Mouse (Mus musculus) testis, adult 2 months (tissue): ENCODE measurements around the gene Shc1. TPM values are rescaled to one million over a fixed set of nuclear protein-coding genes. Genes with fewer than 3 reads are reported as not detected.

Experiments
- H3K27ac ChIP-seq: fragments of 200-500 bp; 2 replicates; pipeline ENCODE4 v1.5.1; 2012; ENCODE audit warnings: low read depth, low read length; ENCODE audit not compliant: control insufficient read depth, insufficient read depth
- H3K27me3 ChIP-seq: fragments of 200-500 bp; 2 replicates; pipeline ENCODE4 v1.6.1; 2012; ENCODE audit warnings: mild to moderate bottlenecking, low read length, moderate library complexity; ENCODE audit not compliant: control insufficient read depth, insufficient read depth
- H3K36me3 ChIP-seq: fragments of 200-500 bp; 2 replicates; pipeline ENCODE4 v1.6.1; 2012; ENCODE audit warnings: mild to moderate bottlenecking, low read length; ENCODE audit not compliant: control insufficient read depth, insufficient read depth
- H3K4me1 ChIP-seq: fragments of 200-500 bp; 2 replicates; pipeline ENCODE4 v1.6.1; 2012; ENCODE audit warnings: low read length; ENCODE audit not compliant: control insufficient read depth, insufficient read depth
- H3K4me3 ChIP-seq: fragments of 200-500 bp; 2 replicates; pipeline ENCODE4 v1.5.1; 2012; ENCODE audit warnings: low read depth, mild to moderate bottlenecking, low read length, moderate library complexity, mixed read lengths; ENCODE audit not compliant: control insufficient read depth
- CTCF ChIP-seq: fragments of 200-500 bp; IDR thresholded peaks from 2 replicates; pipeline ENCODE4 v1.5.1; 2012; ENCODE audit warnings: low read depth, mild to moderate bottlenecking, inconsistent platforms, low read length, moderate library complexity; ENCODE audit not compliant: control insufficient read depth, insufficient read depth, insufficient replicate concordance
- POLR2A ChIP-seq: fragments of 200-500 bp; IDR thresholded peaks from 2 replicates; pipeline ENCODE4 v1.6.1; 2012; ENCODE audit warnings: low read depth, mild to moderate bottlenecking, inconsistent platforms, low read length, moderate library complexity; ENCODE audit not compliant: control insufficient read depth
- polyA plus RNA-seq: library from polyadenylated mRNA; depleted of rRNA; stranded (reverse); fragments of >200 nt; gene quantifications from 2 replicates; pipeline ENCODE4 v1.2.3, GENCODE M21; 2012

The Shc1 gene
- polyA plus RNA-seq, 1 experiment = 17.3 TPM

DNA sequence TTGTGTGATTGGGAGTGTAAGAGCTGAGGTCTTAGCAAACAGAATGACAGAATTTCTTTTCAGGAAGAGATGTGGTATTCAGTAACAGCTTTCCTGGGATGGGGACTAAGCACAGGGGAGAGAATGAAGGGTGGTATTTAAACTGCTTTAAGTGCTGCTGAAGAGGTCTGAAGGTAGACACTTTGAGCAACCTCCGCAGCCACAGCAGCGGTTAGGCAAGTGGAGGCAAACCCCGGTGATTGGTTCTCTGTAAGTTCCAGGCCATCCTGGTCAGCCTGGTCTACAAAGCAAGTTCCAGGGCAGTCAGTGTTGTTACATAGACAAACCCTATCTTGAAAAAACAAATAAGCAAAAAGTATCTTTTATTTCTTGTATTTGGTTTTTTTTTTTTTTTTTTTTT, 1.7 kb downstream of the Shc1 start:
- TF ChIP-seq POLR2A (no peak), CTCF (no peak)
- Histone ChIP-seq H3K36me3 (no peaks in the 10 kb centered on the region; the same call in none of the 2 replicates), H3K4me3 (peak overlapping the region; percentile 94), H3K27ac (peak overlapping the region; percentile 95), H3K27me3 (no peaks in the 10 kb centered on the region), H3K4me1 (peaks cover 24% of the 10 kb centered on the region)

- H3K4me3 ChIP-seq = no peak overlapping the region
- H3K4me1 ChIP-seq = peaks cover 24% of the 10 kb centered on the region
Measured at GRCm38 (mm10) chr3:89420421-89420820, 2.2 kb downstream of the Shc1 start.

GRCm38 (mm10) chr3:89421002-89421774, 2.9 kb downstream of the Shc1 start:
- no peaks in the 10 kb centered on the region for H3K27me3 ChIP-seq
- peak overlapping the region; percentile 50 for H3K4me3 ChIP-seq
- H3K27ac ChIP-seq = peak overlapping the region; percentile 56
- H3K4me1 ChIP-seq = peaks cover 24% of the 10 kb centered on the region
- TF ChIP-seq CTCF = no peak
- TF ChIP-seq POLR2A = peak; percentile 56
- H3K36me3 ChIP-seq = no peaks in the 10 kb centered on the region; the same call in none of the 2 replicates

More at GRCm38 (mm10) chr3:89420421-89420820, 2.2 kb downstream of the Shc1 start:
- Histone ChIP-seq H3K27ac (no peak overlapping the region), H3K27me3 (no peaks in the 10 kb centered on the region), H3K36me3 (no peaks in the 10 kb centered on the region; the same call in none of the 2 replicates)
- no peak for TF ChIP-seq POLR2A
- no peak for TF ChIP-seq CTCF

DNA sequence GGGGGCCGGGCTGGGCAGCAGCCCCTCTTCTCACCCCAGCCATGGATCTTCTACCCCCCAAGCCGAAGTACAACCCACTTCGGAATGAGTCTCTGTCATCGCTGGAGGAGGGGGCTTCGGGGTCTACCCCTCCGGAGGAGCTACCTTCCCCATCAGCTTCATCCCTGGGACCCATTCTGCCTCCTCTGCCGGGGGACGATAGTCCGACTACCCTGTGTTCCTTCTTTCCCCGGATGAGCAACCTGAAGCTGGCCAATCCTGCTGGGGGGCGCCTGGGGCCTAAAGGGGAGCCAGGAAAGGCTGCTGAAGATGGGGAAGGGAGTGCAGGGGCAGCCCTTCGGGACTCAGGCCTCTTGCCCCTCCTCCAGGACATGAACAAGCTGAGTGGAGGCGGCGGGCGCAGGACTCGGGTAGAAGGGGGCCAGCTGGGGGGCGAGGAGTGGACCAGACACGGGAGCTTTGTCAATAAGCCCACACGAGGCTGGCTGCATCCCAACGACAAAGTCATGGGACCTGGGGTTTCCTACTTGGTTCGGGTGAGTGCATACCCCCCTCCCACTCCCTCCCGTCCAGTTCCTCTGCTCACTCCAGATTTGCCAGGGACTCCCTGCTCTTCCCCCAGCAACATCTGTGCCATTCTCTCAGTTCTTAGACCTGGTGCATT, 3.7 kb downstream of the Shc1 start:
- H3K4me1 ChIP-seq = peaks cover 24% of the 10 kb centered on the region
- peak overlapping the region; percentile 50 for H3K4me3 ChIP-seq
- TF ChIP-seq CTCF = no peak
- no peak for TF ChIP-seq POLR2A
- no peaks in the 10 kb centered on the region for H3K27me3 ChIP-seq
- no peak overlapping the region for H3K27ac ChIP-seq
- no peaks in the 10 kb centered on the region; the same call in none of the 2 replicates for H3K36me3 ChIP-seq

- peaks cover 24% of the 10 kb centered on the region for H3K4me1 ChIP-seq
- no peak overlapping the region for H3K4me3 ChIP-seq
- H3K36me3 ChIP-seq = no peaks in the 10 kb centered on the region; the same call in none of the 2 replicates
- no peaks in the 10 kb centered on the region for H3K27me3 ChIP-seq
- no peak overlapping the region for H3K27ac ChIP-seq
- TF ChIP-seq CTCF (no peak), POLR2A (no peak)
Measured at GRCm38 (mm10) chr3:89422556-89423205, 4.4 kb downstream of the Shc1 start.

GRCm38 (mm10) chr3:89424416-89425140, 6.3 kb downstream of the Shc1 start:
- Histone ChIP-seq H3K27ac (no peak overlapping the region), H3K36me3 (no peaks in the 10 kb centered on the region; the same call in none of the 2 replicates), H3K4me1 (peaks cover 20% of the 10 kb centered on the region), H3K4me3 (no peak overlapping the region), H3K27me3 (no peaks in the 10 kb centered on the region)
- TF ChIP-seq CTCF (no peak), POLR2A (no peak)

DNA sequence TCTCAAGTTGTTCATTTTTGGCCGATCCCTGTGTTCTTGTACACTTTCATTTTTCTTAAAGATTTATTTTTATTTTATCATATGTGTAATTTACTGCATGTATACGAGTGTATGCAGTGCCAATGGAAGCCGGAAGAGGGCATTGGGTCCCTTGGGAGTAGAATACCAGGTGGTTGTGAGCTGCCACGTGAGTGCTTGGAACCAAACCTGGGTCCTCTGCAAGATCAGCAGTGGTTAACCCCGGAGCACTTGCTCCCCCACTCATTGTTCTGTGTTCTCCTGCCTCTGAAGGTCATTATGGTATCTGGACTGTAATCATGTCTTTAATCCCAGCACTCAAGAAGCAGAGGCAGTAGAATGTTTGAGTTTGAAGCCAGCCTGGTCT, 6.9 kb downstream of the Shc1 start:
- TF ChIP-seq POLR2A (no peak), CTCF (no peak)
- Histone ChIP-seq H3K36me3 (no peaks in the 10 kb centered on the region; the same call in none of the 2 replicates), H3K4me3 (no peak overlapping the region), H3K27ac (no peak overlapping the region), H3K27me3 (no peaks in the 10 kb centered on the region), H3K4me1 (peaks cover 14% of the 10 kb centered on the region)
